Mouse (Mus musculus): Measurements from ENCODE around the gene Pou3f3. TPM values are rescaled to one million over a fixed set of nuclear protein-coding genes. Genes with fewer than 3 reads are reported as not detected.

The Pou3f3 gene
- polyA plus RNA-seq, 1 experiment from 2014 or later = not detected

GRCm38 (mm10) chr1:42711456-42712310 is 16.1 kb downstream of the Pou3f3 start:
- Histone ChIP-seq H3K36me3 (ENCODE audit: control insufficient read depth, insufficient read depth, low read length) (no peaks in the 10 kb centered on the region), H3K4me2 (ENCODE audit: low read length) (no peak overlapping the region), H3K9me3 (ENCODE audit: control insufficient read depth, low read length) (no peaks in the 10 kb centered on the region), H3K27ac (replicated peaks in 1 of 2; ENCODE audit: control insufficient read depth in 1 of 2, insufficient read depth in 1 of 2, low read depth in 2 of 2, low read length in 2 of 2) (no peak overlapping the region), H3K4me3 (ENCODE audit: control insufficient read depth in 1 of 2, insufficient read depth in 1 of 2, low read depth in 1 of 2, low read length in 2 of 2) (no peak overlapping the region), H3K4me1 (ENCODE audit: control insufficient read depth in 2 of 2, insufficient read depth in 2 of 2, low read length in 2 of 2) (peaks cover 2 to 11% of the 10 kb centered on the region in 2 experiments; a peak in 3 of 4 replicates), H3K27me3 (ENCODE audit: control insufficient read depth, insufficient read depth, low read length) (peaks cover 92% of the 10 kb centered on the region), H3K9ac (ENCODE audit: low read length) (no peak overlapping the region)
- 9% methylated on average over 8 of the region's 8 CpGs for WGBS
- ATAC-seq (ENCODE audit: insufficient number of reproducible peaks, insufficient read depth, low FRiP score, low read depth) = no peak

DNA sequence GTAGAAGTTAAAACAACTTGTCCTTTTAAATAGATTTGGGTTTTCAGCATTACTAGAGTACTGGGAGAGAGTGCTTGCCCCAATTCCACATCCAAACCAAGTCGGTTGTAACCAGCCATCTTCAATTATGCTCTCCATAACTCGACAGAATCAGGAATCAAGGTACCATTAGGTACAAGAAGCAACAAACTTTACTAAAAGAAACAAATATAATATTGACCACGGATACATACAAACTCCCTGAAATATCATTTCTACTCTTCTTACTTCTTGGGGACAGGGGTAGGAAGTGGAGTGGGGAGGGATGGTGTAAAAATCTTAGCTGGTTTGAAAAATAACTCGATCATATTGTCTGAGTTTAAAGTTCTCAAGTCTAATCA is 16.7 kb downstream of the Pou3f3 start:
- WGBS = 10% methylated on average over 4 of the region's 4 CpGs
- ATAC-seq (ENCODE audit: insufficient number of reproducible peaks, insufficient read depth, low FRiP score, low read depth) = no peak
- no peak overlapping the region for H3K9ac ChIP-seq (ENCODE audit: low read length)

DNA sequence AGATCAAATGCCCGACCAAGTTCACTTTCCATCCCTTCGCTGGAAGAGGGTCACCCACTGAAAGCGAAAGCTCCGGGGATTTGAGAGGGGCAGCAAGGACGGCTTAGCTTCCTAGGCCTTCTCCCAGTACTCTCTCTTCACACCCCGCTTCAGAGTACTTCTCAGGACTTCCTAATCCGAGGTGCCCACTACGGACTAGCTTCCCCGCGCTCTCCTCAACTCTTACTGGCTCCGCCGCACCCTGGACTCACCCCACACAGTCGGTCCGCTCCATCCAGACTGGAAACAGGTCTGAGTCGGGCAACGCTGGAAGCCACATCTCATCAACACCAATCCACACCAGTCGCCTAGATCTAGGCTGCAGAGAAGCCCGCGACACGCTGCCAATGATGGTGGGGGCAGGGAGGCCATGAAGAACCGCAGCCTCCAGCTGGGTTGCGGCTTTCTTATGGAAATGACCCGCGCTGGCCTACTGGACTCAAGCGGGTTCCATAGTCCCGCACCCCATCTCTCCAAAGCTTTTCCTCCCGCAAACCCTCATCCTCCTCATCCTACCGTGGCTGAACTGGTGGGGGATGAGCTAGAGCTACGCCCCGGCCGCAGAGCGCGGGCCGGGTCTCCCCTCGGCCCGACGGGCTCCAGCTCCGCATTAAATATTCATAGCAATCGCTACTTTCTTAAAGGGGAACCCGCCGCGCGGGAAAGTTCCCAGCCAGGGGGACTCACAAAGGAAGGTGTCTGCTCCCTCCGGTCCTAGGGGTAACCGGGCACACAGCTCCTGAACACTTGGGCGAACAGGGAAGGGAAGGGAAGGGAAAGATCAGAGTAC is 17.8 kb downstream of the Pou3f3 start:
- ATAC-seq (ENCODE audit: insufficient number of reproducible peaks, insufficient read depth, low FRiP score, low read depth) = no peak
- H3K9ac ChIP-seq (ENCODE audit: low read length) = peak overlapping the region; percentile 57
- no peak overlapping the region for H3K27ac ChIP-seq (replicated peaks in 1 of 2; ENCODE audit: control insufficient read depth in 1 of 2, insufficient read depth in 1 of 2, low read depth in 2 of 2, low read length in 2 of 2)
- H3K36me3 ChIP-seq (ENCODE audit: control insufficient read depth, insufficient read depth, low read length) = no peaks in the 10 kb centered on the region
- H3K4me3 ChIP-seq (ENCODE audit: control insufficient read depth in 1 of 2, insufficient read depth in 1 of 2, low read depth in 1 of 2, low read length in 2 of 2) = peak overlapping the region; percentile 40 to 48
- WGBS = under 1% methylated on average over 46 of the region's 46 CpGs
- peak overlapping the region; percentile 87 for H3K4me2 ChIP-seq (ENCODE audit: low read length)
- no peaks in the 10 kb centered on the region for H3K9me3 ChIP-seq (ENCODE audit: control insufficient read depth, low read length)
- H3K27me3 ChIP-seq (ENCODE audit: control insufficient read depth, insufficient read depth, low read length) = peaks cover 80% of the 10 kb centered on the region
- H3K4me1 ChIP-seq (ENCODE audit: control insufficient read depth in 2 of 2, insufficient read depth in 2 of 2, low read length in 2 of 2) = peaks cover 2 to 11% of the 10 kb centered on the region in 2 experiments; a peak in 3 of 4 replicates

More for the DNA sequence above, 16.7 kb downstream of the Pou3f3 start:
- Histone ChIP-seq H3K27me3 (ENCODE audit: control insufficient read depth, insufficient read depth, low read length) (peaks cover 91% of the 10 kb centered on the region), H3K4me3 (ENCODE audit: control insufficient read depth in 1 of 2, insufficient read depth in 1 of 2, low read depth in 1 of 2, low read length in 2 of 2) (no peak overlapping the region), H3K4me2 (ENCODE audit: low read length) (no peak overlapping the region), H3K9me3 (ENCODE audit: control insufficient read depth, low read length) (no peaks in the 10 kb centered on the region), H3K27ac (replicated peaks in 1 of 2; ENCODE audit: control insufficient read depth in 1 of 2, insufficient read depth in 1 of 2, low read depth in 2 of 2, low read length in 2 of 2) (no peak overlapping the region), H3K36me3 (ENCODE audit: control insufficient read depth, insufficient read depth, low read length) (no peaks in the 10 kb centered on the region), H3K4me1 (ENCODE audit: control insufficient read depth in 2 of 2, insufficient read depth in 2 of 2, low read length in 2 of 2) (peaks cover 2 to 11% of the 10 kb centered on the region in 2 experiments; a peak in 3 of 4 replicates)

GRCm38 (mm10) chr1:42714016-42714931 is 18.7 kb downstream of the Pou3f3 start:
- Histone ChIP-seq H3K9me3 (ENCODE audit: control insufficient read depth, low read length) (no peaks in the 10 kb centered on the region), H3K27ac (replicated peaks in 1 of 2; ENCODE audit: control insufficient read depth in 1 of 2, insufficient read depth in 1 of 2, low read depth in 2 of 2, low read length in 2 of 2) (no peak overlapping the region), H3K9ac (ENCODE audit: low read length) (peak overlapping the region; percentile 57), H3K4me1 (ENCODE audit: control insufficient read depth in 2 of 2, insufficient read depth in 2 of 2, low read length in 2 of 2) (peaks cover 2 to 11% of the 10 kb centered on the region in 2 experiments; a peak in 3 of 4 replicates), H3K4me2 (ENCODE audit: low read length) (peak overlapping the region; percentile 87), H3K4me3 (ENCODE audit: control insufficient read depth in 1 of 2, insufficient read depth in 1 of 2, low read depth in 1 of 2, low read length in 2 of 2) (peak overlapping the region; percentile 41 to 48), H3K36me3 (ENCODE audit: control insufficient read depth, insufficient read depth, low read length) (no peaks in the 10 kb centered on the region), H3K27me3 (ENCODE audit: control insufficient read depth, insufficient read depth, low read length) (peaks cover 78% of the 10 kb centered on the region)
- no peak for ATAC-seq (ENCODE audit: insufficient number of reproducible peaks, insufficient read depth, low FRiP score, low read depth)
- under 1% methylated on average over 27 of the region's 31 CpGs for WGBS

- Histone ChIP-seq H3K9ac (ENCODE audit: low read length) (no peak overlapping the region), H3K4me1 (ENCODE audit: control insufficient read depth in 2 of 2, insufficient read depth in 2 of 2, low read length in 2 of 2) (peaks cover 0 to 7% of the 10 kb centered on the region in 2 experiments; a peak in 2 of 4 replicates), H3K4me2 (ENCODE audit: low read length) (no peak overlapping the region), H3K9me3 (ENCODE audit: control insufficient read depth, low read length) (no peaks in the 10 kb centered on the region), H3K27ac (replicated peaks in 1 of 2; ENCODE audit: control insufficient read depth in 1 of 2, insufficient read depth in 1 of 2, low read depth in 2 of 2, low read length in 2 of 2) (no peak overlapping the region), H3K27me3 (ENCODE audit: control insufficient read depth, insufficient read depth, low read length) (peaks cover 51% of the 10 kb centered on the region), H3K36me3 (ENCODE audit: control insufficient read depth, insufficient read depth, low read length) (no peaks in the 10 kb centered on the region), H3K4me3 (ENCODE audit: control insufficient read depth in 1 of 2, insufficient read depth in 1 of 2, low read depth in 1 of 2, low read length in 2 of 2) (no peak overlapping the region)
- 29% methylated on average over 5 of the region's 5 CpGs for WGBS
- no peak for ATAC-seq (ENCODE audit: insufficient number of reproducible peaks, insufficient read depth, low FRiP score, low read depth)
Observed at GRCm38 (mm10) chr1:42718549-42718948, 23.0 kb downstream of the Pou3f3 start.

DNA sequence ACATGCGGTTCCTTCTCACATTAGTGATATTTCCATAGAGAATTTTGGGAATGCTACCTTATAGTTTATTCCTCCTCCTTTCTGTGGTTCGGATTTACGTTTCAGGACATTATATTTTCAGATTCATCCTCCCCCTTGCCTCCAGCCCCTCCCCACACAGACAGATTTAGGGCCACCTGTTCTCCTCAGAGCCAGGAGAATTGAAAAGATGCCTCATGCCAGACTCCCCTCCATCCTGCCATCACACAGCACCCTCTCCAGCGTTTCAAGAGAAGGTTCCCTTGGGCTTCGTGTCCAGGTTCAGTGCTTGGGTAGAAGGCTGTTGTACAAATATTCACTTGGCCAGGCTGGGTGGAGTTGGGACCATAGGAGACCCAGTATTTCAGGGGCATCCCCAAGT is 25.8 kb downstream of the Pou3f3 start:
- no peak overlapping the region for H3K4me3 ChIP-seq (ENCODE audit: control insufficient read depth in 1 of 2, insufficient read depth in 1 of 2, low read depth in 1 of 2, low read length in 2 of 2)
- no peak overlapping the region for H3K27ac ChIP-seq (replicated peaks in 1 of 2; ENCODE audit: control insufficient read depth in 1 of 2, insufficient read depth in 1 of 2, low read depth in 2 of 2, low read length in 2 of 2)
- H3K27me3 ChIP-seq (ENCODE audit: control insufficient read depth, insufficient read depth, low read length) = peaks cover 24% of the 10 kb centered on the region
- 72% methylated on average over 5 of the region's 5 CpGs for WGBS
- H3K4me2 ChIP-seq (ENCODE audit: low read length) = no peak overlapping the region
- no peak overlapping the region for H3K9ac ChIP-seq (ENCODE audit: low read length)
- H3K9me3 ChIP-seq (ENCODE audit: control insufficient read depth, low read length) = no peaks in the 10 kb centered on the region
- H3K4me1 ChIP-seq (ENCODE audit: control insufficient read depth in 2 of 2, insufficient read depth in 2 of 2, low read length in 2 of 2) = peaks cover 7 to 9% of the 10 kb centered on the region in 2 experiments; a peak in 3 of 4 replicates
- no peaks in the 10 kb centered on the region for H3K36me3 ChIP-seq (ENCODE audit: control insufficient read depth, insufficient read depth, low read length)
- no peak for ATAC-seq (ENCODE audit: insufficient number of reproducible peaks, insufficient read depth, low FRiP score, low read depth)

Measured in heart, embryonic 14.5 days (tissue).